Mouse (Mus musculus): ENCODE data around the gene Orc3.

- TF ChIP-seq EP300 (IDR thresholded peaks at IDR 0.05) (no peak), CTCF (IDR thresholded peaks at IDR 0.05) (no peak)
Measured at GRCm38 (mm10) chr4:34528430-34529100, 86.2 kb downstream of the Orc3 start.
